Mouse (Mus musculus) heart, postnatal 10 days (tissue): ENCODE data around the gene Ldlrap1. TPM values are rescaled to one million over a fixed set of nuclear protein-coding genes. Genes with fewer than 3 reads are reported as not detected.

ENCODE experiments used
- DNase-seq, 2 experiments: peaks; one replicate each; pipeline ENCODE4 v3.0.0; 2021
- intact Hi-C: fragments of 180-260 bp; cut with DNase I; formaldehyde crosslinking; loops from one replicate; pipeline ENCODE4 v1.15.1; 2025
- total RNA-seq, 2 experiments: library from RNA; stranded (reverse); gene quantifications; 2 replicates each; pipeline ENCODE4 v1.2.3; 2021

Ldlrap1 gene
- total RNA-seq, 2 experiments from 2014 or later, result 21.8 to 24.3 TPM

DNA sequence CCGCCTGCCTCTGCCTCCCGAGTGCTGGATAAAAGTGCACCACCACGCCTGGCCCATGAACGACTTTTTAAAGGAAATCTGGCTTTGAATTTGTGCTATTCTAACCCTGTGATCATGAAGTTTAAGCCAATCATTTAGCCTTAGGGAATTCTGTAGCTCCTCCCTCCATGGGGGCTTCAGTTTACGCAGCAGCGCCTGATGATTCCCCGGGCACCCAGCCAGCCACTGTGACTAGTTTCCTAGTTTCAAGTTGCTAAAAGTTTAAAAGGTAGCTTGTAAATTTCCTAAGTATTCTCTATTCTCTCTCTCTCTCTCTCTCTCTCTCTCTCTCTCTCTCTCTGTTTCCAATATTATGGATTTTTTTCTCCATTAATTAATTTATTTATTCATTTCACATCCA, 8.4 kb upstream of the Ldlrap1 start:
- no peak for DNase-seq
- intact Hi-C loops, result no loop called here

- intact Hi-C loops, result no loop called here
- DNase-seq, result no peak
These were observed 7.6 kb upstream of the Ldlrap1 start for GRCm38 (mm10) chr4:134775234-134775944.

GRCm38 (mm10) chr4:134774126-134774525, 6.3 kb upstream of the Ldlrap1 start:
- intact Hi-C loops, result no loop called here
- DNase-seq, result no peak

DNA sequence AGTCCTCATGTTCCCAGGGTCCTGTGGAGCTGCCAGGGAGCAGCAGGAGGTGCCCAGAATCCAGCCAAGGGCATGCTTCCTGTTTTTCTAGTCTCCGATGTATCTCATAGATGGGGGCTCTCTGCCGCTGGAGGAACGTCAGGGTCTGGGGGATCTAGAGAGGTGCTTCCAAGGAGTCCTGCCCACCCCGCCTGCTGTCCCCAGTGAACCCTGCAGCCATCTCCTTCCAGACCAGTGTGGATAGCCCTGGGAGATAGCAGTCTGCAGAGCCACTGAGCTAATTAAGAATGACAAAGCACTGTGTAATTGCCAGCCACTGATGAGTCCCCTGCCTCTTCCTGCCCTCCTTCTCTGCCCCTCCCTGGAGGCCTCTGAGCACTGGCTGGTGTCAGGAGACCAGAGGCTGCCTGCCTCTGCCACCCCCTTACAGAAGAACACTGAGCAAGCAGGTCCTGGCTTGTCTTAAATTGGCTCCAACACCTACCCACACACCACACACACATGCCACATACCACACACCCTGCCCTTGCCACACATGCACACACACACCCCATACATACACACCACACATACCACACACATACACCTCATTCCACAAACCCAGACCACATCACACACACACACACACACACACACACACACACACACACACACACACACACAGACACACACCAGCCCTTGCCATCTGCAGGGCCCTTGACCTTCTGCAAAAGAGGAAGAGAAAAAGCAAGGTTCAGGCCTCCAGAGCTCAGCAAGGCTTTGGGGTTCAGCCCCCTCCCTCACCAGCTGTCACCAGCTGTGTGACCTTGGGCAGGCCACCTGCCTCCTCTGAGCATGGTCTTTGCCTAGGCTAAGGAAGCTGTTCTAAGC, 5.2 kb upstream of the Ldlrap1 start:
- no peak for DNase-seq
- intact Hi-C loops, result no loop called here

- no peak for DNase-seq
- intact Hi-C loops, result no loop called here
These were observed 2.1 kb upstream of the Ldlrap1 start for GRCm38 (mm10) chr4:134769891-134770290.

- intact Hi-C loops, result no loop called here
- DNase-seq, result peak in 1 of 2 experiments; percentile 53
These were observed 1.4 kb upstream of the Ldlrap1 start for GRCm38 (mm10) chr4:134769081-134769811.

- DNase-seq, result no peak
- intact Hi-C loops, result no loop called here
These were observed 533 bp upstream of the Ldlrap1 start for GRCm38 (mm10) chr4:134768226-134768888.

- intact Hi-C loops, result no loop called here
- DNase-seq, result peak; percentile 52 to 64
These were observed 859 bp downstream of the Ldlrap1 start for GRCm38 (mm10) chr4:134766904-134767425.

DNA sequence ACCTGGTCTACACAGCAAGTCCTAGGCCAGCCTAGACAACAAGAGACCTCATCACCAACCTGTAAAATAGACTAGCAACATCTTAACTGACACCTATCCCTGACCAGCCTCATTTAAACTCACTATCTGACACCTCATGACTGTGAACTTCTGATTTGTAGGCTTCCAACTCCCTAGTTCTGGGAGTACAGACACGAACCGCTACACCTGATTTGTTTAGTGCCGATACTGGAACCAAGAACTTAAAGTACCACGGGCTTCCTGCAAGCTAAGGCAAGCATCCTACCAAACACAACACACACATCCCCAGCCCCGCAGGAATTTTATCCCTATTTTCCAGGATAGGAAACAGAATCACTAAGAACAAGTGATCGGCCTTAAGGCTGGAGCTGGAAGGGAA, 1.5 kb downstream of the Ldlrap1 start:
- no peak for DNase-seq
- intact Hi-C loops, result no loop called here

DNA sequence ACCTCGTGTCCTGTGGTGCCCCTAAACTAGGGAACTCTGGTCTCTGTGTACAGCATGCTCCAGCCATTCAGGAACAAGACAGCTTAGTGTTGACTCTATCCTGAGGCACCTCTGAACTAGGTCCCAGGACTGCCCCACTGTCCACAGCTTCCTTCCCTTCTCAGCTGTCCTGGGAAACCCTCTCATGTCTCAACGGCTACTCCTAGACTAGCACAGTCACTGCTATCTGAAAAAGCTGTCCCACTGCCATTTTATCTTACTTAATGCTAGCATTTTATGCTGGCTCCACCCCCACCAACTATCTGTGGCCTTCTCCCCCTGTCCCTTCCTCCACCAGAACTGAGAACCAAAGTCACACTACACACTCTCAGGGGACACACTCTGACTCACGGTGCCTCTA, 3.5 kb downstream of the Ldlrap1 start:
- intact Hi-C loops, result no loop called here
- DNase-seq, result no peak

- DNase-seq, result no peak
- intact Hi-C loops, result no loop called here
These were observed 5.5 kb downstream of the Ldlrap1 start for GRCm38 (mm10) chr4:134762360-134762759.

DNA sequence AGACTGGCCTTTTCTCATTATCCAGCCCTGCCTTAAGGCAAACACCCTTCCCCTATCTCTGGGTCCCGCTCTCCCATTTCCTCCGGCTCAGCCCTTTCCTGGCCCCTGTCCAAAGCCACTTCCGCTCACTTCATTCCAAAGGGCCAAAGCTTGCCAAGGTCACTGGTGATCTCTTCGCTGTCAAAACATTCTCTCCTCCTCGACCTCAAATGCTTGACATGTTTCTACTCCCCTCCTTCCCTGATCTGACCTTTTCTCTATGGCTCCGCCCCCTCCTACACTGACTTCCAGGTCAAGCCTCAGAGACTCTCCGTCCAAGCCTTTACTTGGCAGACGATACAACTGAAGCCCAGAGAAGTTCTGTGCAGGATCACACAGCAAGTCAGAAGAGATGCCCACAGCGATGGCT, 7.0 kb downstream of the Ldlrap1 start:
- peak; percentile 93 to 95 for DNase-seq
- intact Hi-C loops, result loop anchor here (2.0 kb wide), 1 partner anchor 18 kb away; no protein-coding TSS in a partner anchor

DNA sequence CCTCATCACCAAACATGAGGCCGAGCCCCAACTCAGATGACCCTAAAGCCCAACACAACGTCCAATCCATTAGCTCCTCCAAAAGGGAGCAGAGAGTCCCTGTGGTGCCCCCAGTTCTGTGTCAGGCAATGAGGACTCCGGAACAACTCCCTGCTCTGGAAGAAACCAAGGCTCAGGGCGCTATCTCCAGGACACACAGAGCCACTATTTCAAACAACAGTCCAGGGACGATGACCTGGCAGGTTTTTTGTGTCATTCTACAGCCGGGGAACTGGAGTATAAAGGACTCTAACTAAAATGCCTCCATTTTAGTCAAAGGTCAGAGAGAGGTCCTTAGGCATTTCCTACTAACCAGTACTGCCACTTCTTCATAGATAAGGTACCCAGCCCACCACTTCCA, 7.5 kb downstream of the Ldlrap1 start:
- intact Hi-C loops, result loop anchor here (2.0 kb wide), 1 partner anchor 19 kb away; no protein-coding TSS in a partner anchor
- DNase-seq, result no peak

GRCm38 (mm10) chr4:134759564-134759963, 8.3 kb downstream of the Ldlrap1 start:
- intact Hi-C loops, result no loop called here
- no peak for DNase-seq

- intact Hi-C loops, result no loop called here
- no peak for DNase-seq
These were observed 8.9 kb downstream of the Ldlrap1 start for GRCm38 (mm10) chr4:134758922-134759321.

DNA sequence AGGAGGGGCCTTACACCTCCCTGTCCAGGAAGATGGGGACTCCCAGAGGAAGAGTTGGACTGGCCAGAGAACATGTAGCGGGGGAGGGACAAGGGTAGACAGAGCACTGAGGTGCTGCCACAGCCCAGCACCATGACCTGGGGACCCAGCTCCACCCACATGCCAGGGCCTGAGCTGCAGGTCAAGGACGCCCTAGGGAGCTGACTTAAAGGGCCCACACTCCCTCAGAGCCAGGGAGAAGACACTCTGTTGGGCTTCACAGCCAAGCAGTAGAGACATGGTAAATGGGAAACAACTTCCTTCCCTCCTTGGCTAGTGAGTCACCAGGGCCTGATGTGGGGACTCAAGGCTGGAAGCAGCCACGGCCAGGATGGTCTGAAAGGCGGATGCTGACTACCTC, 9.5 kb downstream of the Ldlrap1 start:
- intact Hi-C loops, result no loop called here
- DNase-seq, result peak in 1 of 2 experiments; percentile 36

DNA sequence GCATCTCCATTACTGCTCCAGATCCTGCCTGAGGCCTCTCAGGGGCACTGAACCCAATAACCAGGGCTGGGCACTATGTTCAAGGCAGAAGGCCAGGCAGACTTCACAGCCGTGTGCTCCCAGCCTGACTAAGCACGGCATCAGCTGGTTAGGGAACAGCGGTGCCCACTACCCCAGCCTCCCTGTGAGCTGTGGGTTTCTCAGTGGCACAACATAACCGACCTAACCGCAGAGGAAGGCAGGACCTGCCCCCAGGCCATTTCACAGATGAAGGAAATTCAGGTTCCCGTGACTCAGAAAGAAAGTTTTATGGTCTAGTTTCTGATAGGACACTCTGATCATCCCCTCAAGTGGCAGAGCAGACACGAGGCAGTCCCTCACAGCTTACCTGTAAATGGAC, 10.9 kb downstream of the Ldlrap1 start:
- intact Hi-C loops, result no loop called here
- no peak for DNase-seq

- DNase-seq, result no peak
- intact Hi-C loops, result no loop called here
These were observed 12.9 kb downstream of the Ldlrap1 start for GRCm38 (mm10) chr4:134754941-134755340.

GRCm38 (mm10) chr4:134754371-134754770, 13.5 kb downstream of the Ldlrap1 start:
- intact Hi-C loops, result no loop called here
- no peak for DNase-seq

GRCm38 (mm10) chr4:134753516-134754261, 14.1 kb downstream of the Ldlrap1 start:
- DNase-seq, result no peak
- intact Hi-C loops, result no loop called here
